Mouse (Mus musculus) liver, embryonic 14.5 days (tissue): ENCODE data around the gene Itga6.

Experiments
- CTCF ChIP-seq: IDR thresholded peaks from 2 replicates; pipeline ENCODE4 v1.5.1; 2016; ENCODE audit warnings: antibody characterized with exemption, low read depth, control low read depth
- EP300 ChIP-seq: IDR thresholded peaks from 2 replicates; pipeline ENCODE4 v1.6.1; 2016; ENCODE audit warnings: antibody characterized with exemption, low read depth

DNA sequence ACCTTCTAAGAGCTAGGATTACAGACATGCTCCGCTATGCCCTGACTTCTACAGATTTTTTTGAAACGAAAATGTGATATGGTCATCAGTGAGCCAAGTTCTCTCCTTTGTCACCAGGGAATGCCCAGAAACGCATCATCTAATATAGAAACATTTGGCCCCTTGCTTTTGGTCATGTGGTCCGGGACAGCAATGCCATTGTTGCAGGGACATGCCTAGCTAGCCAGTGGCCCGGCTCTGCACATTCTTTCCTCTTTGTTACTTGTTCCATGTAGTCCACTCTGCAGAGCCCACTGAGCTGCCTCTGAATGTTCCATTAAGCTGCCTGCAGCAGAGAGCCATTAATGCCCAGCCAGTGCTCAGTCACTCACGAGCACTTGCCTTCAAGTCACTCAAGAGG lies 34.6 kb downstream of the Itga6 start:
- TF ChIP-seq CTCF (no peak), EP300 (no peak)
